Mouse (Mus musculus) neural tube, embryonic 11.5 days (tissue): ENCODE data around the gene Gm16253. TPM values are rescaled to one million over a fixed set of nuclear protein-coding genes. Genes with fewer than 3 reads are reported as not detected.

Source experiments
- ATAC-seq: fragments of 200-750 bp; cut with Nextera tagmentation; 2 replicates; pipeline ENCODE4 v1.8.0; 2017; ENCODE audit warnings: moderate number of reproducible peaks, mild to moderate bottlenecking, moderate TSS enrichment, moderate library complexity; ENCODE audit not compliant: insufficient read depth, low FRiP score, low TSS enrichment
- DNase-seq: peaks from one replicate; pipeline ENCODE4 v3.0.0-alpha.2; 2015; ENCODE audit warnings: low spot score
- H3K27ac ChIP-seq: fragments of 300-500 bp; sonication (generic); 2 replicates; pipeline ENCODE4 v1.5.1; 2014; ENCODE audit warnings: low read depth, mild to moderate bottlenecking, low read length
- H3K27me3 ChIP-seq: fragments of 300-500 bp; sonication (generic); 2 replicates; pipeline ENCODE4 v1.6.1; 2014; ENCODE audit warnings: mild to moderate bottlenecking, low read length, mixed read lengths; ENCODE audit not compliant: control insufficient read depth, insufficient read depth
- H3K36me3 ChIP-seq: fragments of 300-500 bp; sonication (generic); 2 replicates; pipeline ENCODE4 v1.6.1; 2014; ENCODE audit warnings: mild to moderate bottlenecking, low read length, moderate library complexity, mixed read lengths; ENCODE audit not compliant: control insufficient read depth, insufficient read depth
- H3K4me1 ChIP-seq: fragments of 300-500 bp; sonication (generic); 2 replicates; pipeline ENCODE4 v1.6.1; 2014; ENCODE audit warnings: low read length, mixed read lengths; ENCODE audit not compliant: control insufficient read depth, insufficient read depth
- H3K4me2 ChIP-seq: fragments of 300-500 bp; sonication (generic); 2 replicates; pipeline ENCODE4 v1.6.1; 2014; ENCODE audit warnings: low read depth, mild to moderate bottlenecking, moderate library complexity
- H3K4me3 ChIP-seq: fragments of 300-500 bp; sonication (generic); 2 replicates; pipeline ENCODE4 v1.5.1; 2014; ENCODE audit warnings: low read depth, low read length
- H3K9ac ChIP-seq: fragments of 300-500 bp; sonication (generic); 2 replicates; pipeline ENCODE4 v1.6.1; 2014; ENCODE audit warnings: mild to moderate bottlenecking, low read length
- H3K9me3 ChIP-seq: fragments of 300-500 bp; sonication (generic); 2 replicates; pipeline ENCODE4 v1.6.1; 2016; ENCODE audit warnings: low read length; ENCODE audit not compliant: control insufficient read depth
- WGBS: fragments of 180-500 bp; shearing (Covaris S2); extraction: QIAGEN DNeasy Blood & Tissue Kit; methylation state at CpG from one replicate; pipeline ENCODE4 v1.1.7; 2014; 5-methylcytosine and 5-hydroxymethylcytosine counted together
- polyA plus RNA-seq: library from polyadenylated mRNA; unstranded; fragments of >200 nt; fragmentation: Nextera tagmentation; extraction: Ambion mirVana; gene quantifications from 2 replicates; pipeline ENCODE4 v1.2.1, GENCODE M21; 2014

The Gm16253 gene
- polyA plus RNA-seq, 1 experiment from 2014 or later, result 0.46 TPM

DNA sequence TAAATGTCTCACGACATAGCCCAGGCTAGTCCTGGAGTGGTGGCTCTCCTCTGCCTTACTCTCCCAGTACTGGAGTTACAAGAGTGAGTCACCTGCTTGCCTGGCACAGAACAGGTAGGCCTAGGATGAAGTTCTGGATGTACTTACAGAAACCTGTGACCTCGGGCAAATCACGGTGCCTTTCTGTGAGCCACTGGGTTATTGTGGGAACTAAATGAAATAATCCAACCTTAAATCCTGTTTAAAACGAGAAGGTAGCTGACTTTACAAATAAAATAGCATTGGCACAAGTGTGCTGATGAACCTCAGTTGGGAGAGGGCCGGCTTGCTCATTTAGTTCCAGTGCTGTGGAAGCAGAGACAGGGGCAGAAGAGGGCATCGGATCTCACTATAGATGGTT lies 22.5 kb upstream of the Gm16253 start:
- Histone ChIP-seq H3K4me2 (no peak overlapping the region), H3K27ac (no peak overlapping the region), H3K36me3 (no peaks in the 10 kb centered on the region), H3K9me3 (no peaks in the 10 kb centered on the region), H3K4me3 (no peak overlapping the region), H3K9ac (no peak overlapping the region), H3K4me1 (peaks cover 10% of the 10 kb centered on the region), H3K27me3 (no peaks in the 10 kb centered on the region)
- WGBS, result 81% methylated on average over 6 of the region's 6 CpGs
- DNase-seq, result no peak
- ATAC-seq, result no peak

DNA sequence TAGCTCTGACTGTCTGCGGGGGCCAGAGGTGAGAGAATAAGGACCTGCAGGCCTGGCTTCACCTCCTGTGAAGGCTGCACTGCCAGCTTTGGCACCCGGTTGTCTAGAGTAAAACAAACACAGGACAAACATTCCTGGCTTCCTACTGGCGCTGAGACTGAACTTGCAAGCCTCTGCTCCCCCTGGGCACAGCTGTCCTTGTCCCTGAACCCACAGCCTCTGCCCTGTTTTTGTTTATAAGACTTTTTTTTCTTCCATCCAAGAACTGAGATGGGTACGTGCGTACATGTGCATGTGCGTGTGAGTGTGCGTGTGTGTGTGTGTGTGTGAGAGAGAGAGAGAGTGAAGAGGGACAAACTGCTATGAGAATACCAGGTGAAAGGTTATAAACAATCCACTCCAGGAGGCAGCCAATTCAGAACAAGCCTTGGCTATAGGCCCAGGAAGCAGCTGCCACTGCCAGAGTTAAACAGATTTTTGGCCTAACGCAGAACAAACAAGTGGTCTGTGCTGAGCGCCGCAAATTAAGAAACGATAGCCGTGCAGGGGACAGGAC lies 21.7 kb upstream of the Gm16253 start:
- 62% methylated on average over 12 of the region's 12 CpGs for whole genome bisulfite sequencing
- peaks cover 4% of the 10 kb centered on the region; the same call in 1 of the 2 replicates for H3K36me3 ChIP-seq
- DNase-seq (no peak), ATAC-seq (no peak)
- H3K27me3 ChIP-seq, result no peaks in the 10 kb centered on the region
- peaks cover 18% of the 10 kb centered on the region for H3K4me1 ChIP-seq
- no peak overlapping the region for H3K4me2 ChIP-seq
- H3K9ac ChIP-seq, result peak overlapping the region; percentile 15; the same call in 1 of the 2 replicates
- no peak overlapping the region for H3K27ac ChIP-seq
- no peaks in the 10 kb centered on the region for H3K9me3 ChIP-seq
- H3K4me3 ChIP-seq, result no peak overlapping the region

DNA sequence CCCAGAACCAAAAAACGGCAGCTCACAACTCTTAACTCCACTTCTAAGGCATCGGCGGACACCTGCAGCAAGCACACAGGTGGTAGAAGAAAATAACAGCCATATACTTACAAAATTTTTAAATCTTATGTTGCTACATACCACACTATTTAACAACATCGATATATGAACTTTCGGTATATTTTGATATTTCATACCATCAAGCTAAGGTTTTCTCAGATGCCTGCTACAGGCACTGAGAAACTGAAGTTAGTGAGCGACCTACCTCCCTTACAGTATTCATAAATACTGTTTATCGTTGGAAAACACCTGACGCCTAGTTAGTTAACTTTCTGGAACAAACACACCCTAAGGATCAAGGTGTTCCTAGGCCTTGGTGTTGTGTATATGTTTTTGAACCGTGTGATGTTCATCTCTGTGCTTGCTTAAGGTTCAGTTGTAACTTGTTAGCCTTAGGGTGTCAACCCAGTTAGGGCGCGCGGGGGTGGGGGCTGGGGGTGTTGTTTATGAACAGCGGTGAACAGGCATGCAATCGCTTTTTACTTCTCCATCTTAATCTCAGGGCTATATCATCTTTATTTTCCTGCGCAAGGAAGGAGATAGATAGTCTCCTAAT lies 20.7 kb upstream of the Gm16253 start:
- Histone ChIP-seq H3K27ac (no peak overlapping the region), H3K9me3 (no peaks in the 10 kb centered on the region), H3K27me3 (no peaks in the 10 kb centered on the region), H3K36me3 (peaks cover 5% of the 10 kb centered on the region), H3K4me2 (no peak overlapping the region), H3K4me3 (no peak overlapping the region), H3K9ac (no peak overlapping the region), H3K4me1 (peaks cover 20% of the 10 kb centered on the region)
- ATAC-seq (no peak), DNase-seq (no peak)
- 86% methylated on average over 15 of the region's 15 CpGs for WGBS

DNA sequence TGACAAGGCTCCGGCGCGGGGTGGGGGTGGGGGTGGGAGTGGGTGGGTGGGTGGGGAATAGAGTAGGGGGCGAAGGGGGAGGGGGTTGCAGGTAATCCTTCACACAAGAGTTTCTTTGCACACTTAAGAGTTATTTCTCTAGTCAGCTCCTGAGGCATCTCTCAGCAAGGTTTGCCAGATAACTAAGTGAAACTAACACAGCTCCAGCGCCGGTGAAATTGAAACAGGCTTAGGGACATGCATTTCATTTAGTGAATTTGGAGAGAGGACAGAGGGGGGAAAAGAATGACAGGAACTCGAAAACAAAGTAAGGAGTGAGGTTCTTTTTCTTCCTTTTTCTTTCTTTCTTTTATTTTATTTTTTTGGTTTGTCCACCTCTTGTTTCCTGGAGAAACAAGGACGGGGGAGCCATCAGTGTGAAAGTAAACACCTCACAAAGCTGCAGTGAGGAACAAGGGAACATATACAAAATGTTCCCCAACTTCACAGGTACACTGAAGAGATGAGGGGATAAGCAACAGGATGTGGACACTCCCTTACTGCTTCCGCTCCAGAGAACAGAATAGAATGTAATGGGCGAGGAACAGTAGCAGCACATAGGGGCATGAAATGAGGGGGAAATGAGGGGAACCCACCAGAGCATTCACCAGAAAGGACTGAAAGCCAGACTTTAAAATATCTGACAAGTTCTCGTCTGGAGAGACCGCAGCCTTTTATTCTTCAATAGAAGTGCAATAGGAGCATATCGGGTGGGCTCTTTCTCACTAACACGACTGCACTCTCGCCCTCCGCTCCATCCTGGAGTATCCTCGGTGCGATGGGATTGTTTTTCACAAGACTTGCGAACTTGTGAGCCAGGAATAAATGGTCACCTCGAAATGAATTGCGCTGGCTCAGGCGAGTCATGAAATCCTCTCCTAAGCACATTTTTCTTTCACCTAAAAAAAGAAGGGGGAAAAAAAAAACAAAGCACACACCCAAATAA lies 19.8 kb upstream of the Gm16253 start:
- Histone ChIP-seq H3K4me1 (peaks cover 20% of the 10 kb centered on the region), H3K27me3 (no peaks in the 10 kb centered on the region), H3K9ac (peak overlapping the region; percentile 32), H3K4me2 (peak overlapping the region; percentile 51), H3K4me3 (peak overlapping the region; percentile 77), H3K27ac (no peak overlapping the region), H3K9me3 (no peaks in the 10 kb centered on the region), H3K36me3 (peaks cover 6% of the 10 kb centered on the region)
- WGBS, result 11% methylated on average over 22 of the region's 22 CpGs
- ATAC-seq (no peak), DNase-seq (no peak)

DNA sequence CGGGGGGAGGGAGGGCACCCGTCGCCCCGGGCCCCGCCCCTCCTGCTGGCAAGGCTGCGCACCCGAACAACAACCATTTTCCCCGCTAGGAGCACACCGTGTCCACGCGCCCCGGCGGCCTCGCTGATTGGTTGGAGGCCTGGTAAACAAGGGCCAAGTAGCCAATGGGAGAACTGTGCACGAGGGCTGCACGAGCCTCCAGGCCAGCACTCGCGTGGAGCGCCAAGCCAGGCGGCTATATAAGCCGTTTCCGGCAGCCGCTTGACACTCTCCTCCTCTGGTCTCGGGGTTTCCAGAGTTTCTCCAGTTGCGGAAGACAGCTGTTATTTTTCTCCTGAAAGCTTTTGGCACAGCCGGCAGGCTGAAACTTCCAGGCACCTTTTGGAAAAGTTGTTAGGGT lies 19.1 kb upstream of the Gm16253 start, which contains the start of gene Txnip:
Txnip (plus strand) TSS at position 264 of the 400 bp plus-strand sequence.
- H3K9ac ChIP-seq, result peak within 1 kb of the TSS; percentile 72
- H3K27ac ChIP-seq, result no peak within 1 kb of the TSS
- H3K9me3 ChIP-seq, result no peaks in the 10 kb centered on the region
- DNase-seq, result peak; percentile 99
- peaks cover 6% of the 10 kb centered on the region for H3K36me3 ChIP-seq
- ATAC-seq, result peak; percentile 99
- peak within 1 kb of the TSS; percentile 77 for H3K4me3 ChIP-seq
- WGBS, result 0% methylated on average over 26 of the region's 26 CpGs
- H3K4me1 ChIP-seq, result peaks cover 20% of the 10 kb centered on the region
- H3K27me3 ChIP-seq, result no peaks in the 10 kb centered on the region
- peak within 1 kb of the TSS; percentile 80 for H3K4me2 ChIP-seq

DNA sequence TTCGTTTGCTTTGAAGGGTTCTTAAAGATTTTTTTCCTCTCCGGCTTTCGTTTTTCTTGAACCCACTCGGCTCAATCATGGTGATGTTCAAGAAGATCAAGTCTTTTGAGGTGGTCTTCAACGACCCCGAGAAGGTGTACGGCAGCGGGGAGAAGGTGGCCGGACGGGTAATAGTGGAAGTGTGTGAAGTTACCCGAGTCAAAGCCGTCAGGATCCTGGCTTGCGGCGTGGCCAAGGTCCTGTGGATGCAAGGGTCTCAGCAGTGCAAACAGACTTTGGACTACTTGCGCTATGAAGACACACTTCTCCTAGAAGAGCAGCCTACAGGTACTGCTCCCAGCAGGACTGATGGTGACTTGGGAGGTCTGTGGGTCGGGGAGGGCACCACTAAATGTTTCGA lies 18.6 kb upstream of the Gm16253 start:
- H3K4me1 ChIP-seq, result peaks cover 20% of the 10 kb centered on the region
- peaks cover 6% of the 10 kb centered on the region for H3K36me3 ChIP-seq
- peak; percentile 32 for DNase-seq
- peak overlapping the region; percentile 80 for H3K4me2 ChIP-seq
- no peaks in the 10 kb centered on the region for H3K27me3 ChIP-seq
- no peak overlapping the region for H3K27ac ChIP-seq
- peak overlapping the region; percentile 77 for H3K4me3 ChIP-seq
- no peaks in the 10 kb centered on the region for H3K9me3 ChIP-seq
- H3K9ac ChIP-seq, result peak overlapping the region; percentile 72
- no peak for ATAC-seq
- under 1% methylated on average over 17 of the region's 17 CpGs for WGBS

DNA sequence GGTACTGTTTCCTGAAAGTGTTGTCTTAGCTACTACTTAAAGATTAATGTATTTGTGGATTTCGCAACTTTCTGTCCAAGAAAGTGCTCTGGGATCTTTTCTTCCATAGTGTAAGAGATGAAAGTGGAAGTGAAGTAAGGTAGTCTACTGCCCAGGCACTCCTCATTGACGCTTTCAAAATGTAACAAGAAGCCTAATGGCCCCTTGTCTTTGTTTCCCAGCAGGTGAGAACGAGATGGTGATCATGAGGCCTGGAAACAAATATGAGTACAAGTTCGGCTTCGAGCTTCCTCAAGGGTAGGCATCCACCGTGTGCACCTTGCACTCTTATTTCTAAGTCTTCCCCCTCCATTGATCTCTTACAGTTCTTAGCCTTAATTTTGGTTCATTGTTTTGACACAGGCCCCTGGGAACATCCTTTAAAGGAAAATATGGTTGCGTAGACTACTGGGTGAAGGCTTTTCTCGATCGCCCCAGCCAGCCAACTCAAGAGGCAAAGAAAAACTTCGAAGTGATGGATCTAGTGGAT lies 18.1 kb upstream of the Gm16253 start:
- no peak overlapping the region for H3K27ac ChIP-seq
- peaks cover 6% of the 10 kb centered on the region for H3K36me3 ChIP-seq
- peak overlapping the region; percentile 72 for H3K9ac ChIP-seq
- ATAC-seq, result no peak
- WGBS, result 45% methylated on average over 10 of the region's 10 CpGs
- peak overlapping the region; percentile 77 for H3K4me3 ChIP-seq
- peaks cover 20% of the 10 kb centered on the region for H3K4me1 ChIP-seq
- H3K4me2 ChIP-seq, result peak overlapping the region; percentile 80
- H3K9me3 ChIP-seq, result no peaks in the 10 kb centered on the region
- H3K27me3 ChIP-seq, result no peaks in the 10 kb centered on the region
- DNase-seq, result no peak

DNA sequence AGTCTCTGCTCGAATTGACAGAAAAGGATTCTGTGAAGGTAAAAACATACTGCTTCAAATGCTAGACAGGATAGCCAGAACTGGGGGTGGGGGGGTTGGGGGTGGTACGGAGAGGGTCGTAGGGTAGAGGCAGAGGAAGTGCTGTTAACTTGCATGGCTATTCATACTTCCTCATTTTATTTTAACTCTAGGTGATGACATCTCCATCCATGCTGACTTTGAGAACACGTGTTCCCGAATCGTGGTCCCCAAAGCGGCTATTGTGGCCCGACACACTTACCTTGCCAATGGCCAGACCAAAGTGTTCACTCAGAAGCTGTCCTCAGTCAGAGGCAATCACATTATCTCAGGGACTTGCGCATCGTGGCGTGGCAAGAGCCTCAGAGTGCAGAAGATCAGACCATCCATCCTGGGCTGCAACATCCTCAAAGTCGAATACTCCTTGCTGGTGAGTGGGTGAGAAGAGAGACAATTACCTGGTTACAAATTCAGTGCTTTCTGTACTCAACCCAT lies 17.3 kb upstream of the Gm16253 start:
- Histone ChIP-seq H3K36me3 (peaks cover 6% of the 10 kb centered on the region), H3K27ac (no peak overlapping the region), H3K9ac (no peak overlapping the region), H3K4me2 (peak overlapping the region; percentile 80), H3K9me3 (no peaks in the 10 kb centered on the region), H3K27me3 (no peaks in the 10 kb centered on the region), H3K4me3 (peak overlapping the region; percentile 77), H3K4me1 (peaks cover 20% of the 10 kb centered on the region)
- DNase-seq (no peak), ATAC-seq (no peak)
- 89% methylated on average over 12 of the region's 12 CpGs for WGBS
